Mouse (Mus musculus) hindbrain, embryonic 12.5 days (tissue): ENCODE data around the gene Dcun1d4. TPM values are rescaled to one million over a fixed set of nuclear protein-coding genes. Genes with fewer than 3 reads are reported as not detected.

ENCODE experiments used
- ATAC-seq: fragments of 200-750 bp; cut with Nextera tagmentation; 2 replicates; pipeline ENCODE4 v1.8.0; 2017; ENCODE audit warnings: moderate TSS enrichment; ENCODE audit not compliant: low FRiP score
- H3K27ac ChIP-seq: fragments of 300-500 bp; sonication (generic); 2 replicates; pipeline ENCODE4 v1.5.1; 2016; ENCODE audit warnings: mild to moderate bottlenecking
- H3K27me3 ChIP-seq: fragments of 300-500 bp; sonication (generic); 2 replicates; pipeline ENCODE4 v1.6.1; 2016; ENCODE audit warnings: mild to moderate bottlenecking
- H3K36me3 ChIP-seq: fragments of 300-500 bp; sonication (generic); 2 replicates; pipeline ENCODE4 v1.6.1; 2016; ENCODE audit warnings: mild to moderate bottlenecking
- H3K4me1 ChIP-seq: fragments of 300-500 bp; sonication (generic); 2 replicates; pipeline ENCODE4 v1.6.1; 2016
- H3K4me2 ChIP-seq: fragments of 300-500 bp; sonication (generic); replicated peaks from 2 replicates; pipeline ENCODE4 v1.6.1; 2016; ENCODE audit warnings: mild to moderate bottlenecking
- H3K4me3 ChIP-seq: fragments of 300-500 bp; sonication (generic); 2 replicates; pipeline ENCODE4 v1.5.1; 2016; ENCODE audit warnings: mild to moderate bottlenecking
- H3K9ac ChIP-seq: fragments of 300-500 bp; sonication (generic); 2 replicates; pipeline ENCODE4 v1.6.1; 2016; ENCODE audit warnings: mild to moderate bottlenecking, moderate library complexity
- H3K9me3 ChIP-seq: fragments of 300-500 bp; sonication (generic); replicated peaks from 2 replicates; pipeline ENCODE4 v1.6.1; 2016; ENCODE audit warnings: mild to moderate bottlenecking
- WGBS: fragments of 180-500 bp; shearing (Covaris S2); methylation state at CpG from one replicate; pipeline ENCODE4 v1.1.7; 2016; 5-methylcytosine and 5-hydroxymethylcytosine counted together
- polyA plus RNA-seq: library from polyadenylated mRNA; unstranded; fragments of >200 nt; fragmentation: Nextera tagmentation; extraction: Ambion mirVana; gene quantifications from 2 replicates; pipeline ENCODE4 v1.2.1, GENCODE M21; 2016

The Dcun1d4 gene
- polyA plus RNA-seq, 1 experiment from 2014 or later: 58.4 TPM

DNA sequence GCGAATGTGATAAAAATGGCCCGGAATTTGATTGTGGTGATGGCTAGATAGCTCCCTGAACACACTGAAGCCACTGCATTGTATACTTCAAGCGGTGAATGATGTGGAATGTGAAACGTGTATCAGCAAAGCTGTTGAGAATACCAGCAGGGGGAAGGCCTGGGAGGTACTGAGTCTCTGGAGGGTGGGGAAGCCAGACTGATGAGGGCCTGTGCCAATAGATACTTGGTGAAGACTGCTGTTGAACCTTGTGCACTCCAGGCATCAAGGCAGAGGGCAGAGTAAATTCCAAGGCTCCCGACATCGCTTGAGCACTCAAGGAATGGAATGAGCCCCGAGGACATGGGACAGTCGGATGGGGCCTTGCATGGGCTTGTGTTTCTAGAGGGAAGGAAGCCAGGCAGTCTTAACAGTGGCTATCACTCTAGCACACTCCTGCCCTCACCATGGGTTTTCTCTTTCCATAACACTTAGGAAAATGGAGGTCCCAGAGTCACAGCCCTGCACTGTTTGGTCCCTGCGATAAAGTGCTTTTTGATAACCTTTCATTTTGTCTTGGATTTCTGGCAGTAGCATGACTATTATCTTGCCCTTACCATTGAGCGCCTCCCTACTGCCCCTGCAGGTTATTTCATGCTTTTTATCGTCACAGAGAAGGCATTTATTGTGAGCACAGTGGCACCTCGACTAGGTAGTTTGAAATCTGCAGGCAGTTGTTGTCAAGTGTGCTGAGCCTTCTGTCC is 22.4 kb downstream of the Dcun1d4 start:
- H3K36me3 ChIP-seq: no peaks in the 10 kb centered on the region
- H3K9me3 ChIP-seq: no peaks in the 10 kb centered on the region
- no peak overlapping the region for H3K4me2 ChIP-seq
- 77% methylated on average over 12 of the region's 12 CpGs for WGBS
- no peak overlapping the region for H3K4me3 ChIP-seq
- no peak overlapping the region for H3K9ac ChIP-seq
- no peak for ATAC-seq
- H3K27me3 ChIP-seq: no peaks in the 10 kb centered on the region
- H3K27ac ChIP-seq: no peak overlapping the region
- H3K4me1 ChIP-seq: peaks cover 21% of the 10 kb centered on the region

DNA sequence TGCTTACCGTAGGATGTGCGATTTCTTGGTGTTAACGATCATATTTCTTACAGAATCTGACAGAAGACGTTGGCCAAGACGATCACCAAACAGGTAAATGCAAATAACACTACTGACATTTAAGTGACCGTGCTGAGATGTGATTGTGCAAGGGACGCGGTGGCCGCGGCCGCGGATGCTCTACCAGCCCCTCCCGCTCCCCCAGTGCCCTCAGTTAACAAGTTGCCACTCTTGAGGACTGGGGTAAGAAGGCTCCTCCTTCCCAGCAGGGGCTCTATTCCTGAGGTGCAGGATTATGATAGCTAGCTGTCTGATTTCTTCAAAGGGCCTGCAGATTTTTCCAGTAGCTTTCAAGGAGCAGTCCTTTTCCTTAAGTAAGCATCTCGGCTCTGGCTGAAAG is 30.3 kb downstream of the Dcun1d4 start:
- Histone ChIP-seq H3K4me1 (peaks cover 10% of the 10 kb centered on the region), H3K4me3 (no peak overlapping the region), H3K36me3 (peaks cover 27% of the 10 kb centered on the region), H3K9ac (no peak overlapping the region), H3K9me3 (no peaks in the 10 kb centered on the region), H3K27ac (no peak overlapping the region), H3K27me3 (no peaks in the 10 kb centered on the region), H3K4me2 (no peak overlapping the region)
- no peak for ATAC-seq
- WGBS: 89% methylated on average over 14 of the region's 14 CpGs

DNA sequence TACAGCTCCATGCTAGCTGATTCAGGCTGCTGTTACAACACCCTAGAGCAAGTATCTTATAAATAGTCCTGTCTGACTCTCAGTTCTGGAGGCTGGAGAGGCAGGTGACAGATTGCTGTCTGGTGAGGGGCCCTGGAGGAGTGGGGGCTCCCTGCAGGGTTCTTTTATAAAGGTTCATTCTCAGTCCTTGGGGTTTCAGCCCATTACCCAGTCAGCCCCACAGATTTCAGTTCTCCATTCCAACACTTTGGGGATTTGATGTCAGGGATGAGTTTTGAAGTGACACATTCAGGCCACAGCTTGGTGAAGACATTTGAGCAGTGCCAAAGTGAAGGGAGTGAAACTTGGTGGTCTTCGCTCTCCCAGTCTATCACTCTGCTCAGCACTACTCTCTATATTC is 31.4 kb downstream of the Dcun1d4 start:
- no peak overlapping the region for H3K27ac ChIP-seq
- WGBS: 89% methylated on average over 1 of the region's 1 CpGs
- no peak overlapping the region for H3K4me2 ChIP-seq
- peaks cover 34% of the 10 kb centered on the region for H3K36me3 ChIP-seq
- no peaks in the 10 kb centered on the region for H3K9me3 ChIP-seq
- H3K9ac ChIP-seq: no peak overlapping the region
- no peak overlapping the region for H3K4me3 ChIP-seq
- H3K4me1 ChIP-seq: peaks cover 6% of the 10 kb centered on the region; the same call in 1 of the 2 replicates
- H3K27me3 ChIP-seq: no peaks in the 10 kb centered on the region
- no peak for ATAC-seq

DNA sequence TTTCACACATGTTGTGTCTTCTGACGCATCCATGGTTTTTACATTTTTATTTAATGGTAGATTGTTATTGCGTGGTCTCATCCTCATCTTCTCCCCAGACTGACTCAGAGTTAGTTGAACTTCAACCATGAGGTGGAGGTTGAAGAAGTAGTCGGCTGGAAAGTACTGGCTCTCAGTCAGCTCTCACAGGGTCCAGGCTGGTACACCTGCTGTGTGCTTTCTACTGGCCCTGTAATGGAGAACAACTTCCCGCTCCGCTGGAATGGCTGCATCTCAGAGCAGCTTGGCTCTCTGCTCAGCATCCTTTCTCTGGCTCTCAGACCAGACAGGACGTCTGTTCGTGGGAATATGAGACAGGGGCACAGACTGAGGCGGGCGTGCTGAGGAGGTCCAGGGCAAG is 31.9 kb downstream of the Dcun1d4 start:
- Histone ChIP-seq H3K9me3 (no peaks in the 10 kb centered on the region), H3K9ac (no peak overlapping the region), H3K4me3 (no peak overlapping the region), H3K36me3 (peaks cover 38% of the 10 kb centered on the region), H3K27me3 (no peaks in the 10 kb centered on the region), H3K4me1 (peaks cover 6% of the 10 kb centered on the region; the same call in 1 of the 2 replicates), H3K27ac (no peak overlapping the region), H3K4me2 (no peak overlapping the region)
- ATAC-seq: no peak
- 86% methylated on average over 9 of the region's 9 CpGs for WGBS

DNA sequence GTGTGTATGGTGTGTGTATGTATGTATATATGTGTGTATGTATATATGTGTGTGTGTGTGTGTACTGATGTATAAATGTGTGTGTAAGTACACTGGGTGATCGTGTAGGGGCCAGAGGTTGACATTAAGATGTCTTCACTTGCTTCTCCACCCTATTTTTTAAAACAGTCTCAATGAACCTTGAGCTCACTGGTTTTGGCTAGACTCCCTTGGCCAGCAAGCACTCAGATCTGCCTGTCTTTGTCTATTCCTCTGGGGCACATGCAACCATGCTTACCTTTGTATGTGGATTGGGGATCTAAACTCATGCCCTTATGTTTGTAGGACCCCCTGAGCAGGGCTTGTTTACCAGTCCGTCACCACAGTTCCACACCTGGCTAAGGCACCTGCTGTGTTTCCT is 33.4 kb downstream of the Dcun1d4 start:
- H3K4me1 ChIP-seq: peaks cover 6% of the 10 kb centered on the region; the same call in 1 of the 2 replicates
- no peak overlapping the region for H3K4me3 ChIP-seq
- H3K36me3 ChIP-seq: peaks cover 44% of the 10 kb centered on the region
- ATAC-seq: no peak
- H3K27me3 ChIP-seq: no peaks in the 10 kb centered on the region
- H3K9me3 ChIP-seq: no peaks in the 10 kb centered on the region
- no peak overlapping the region for H3K4me2 ChIP-seq
- H3K9ac ChIP-seq: no peak overlapping the region
- no peak overlapping the region for H3K27ac ChIP-seq
- WGBS: 91% methylated on average over 2 of the region's 2 CpGs

DNA sequence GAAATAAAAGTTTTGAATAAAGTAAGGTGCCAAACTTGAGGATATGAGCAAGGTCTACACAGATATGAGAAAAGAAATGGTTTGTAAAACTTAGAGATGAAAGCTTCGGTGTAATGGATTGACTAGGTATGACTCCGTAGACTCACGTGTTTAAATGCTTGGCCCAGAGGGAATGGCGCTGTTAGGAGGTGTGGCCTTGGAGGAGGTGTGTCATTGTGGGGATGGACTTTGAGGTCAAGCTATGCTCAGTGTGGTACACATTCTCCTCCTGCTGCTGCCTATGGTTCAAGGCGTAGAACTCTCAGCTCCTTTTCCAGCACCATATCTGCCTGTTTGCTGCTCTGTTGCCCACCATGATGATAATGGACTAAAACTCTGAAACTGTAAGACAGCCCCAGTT is 36.5 kb downstream of the Dcun1d4 start:
- Histone ChIP-seq H3K27ac (no peak overlapping the region), H3K4me3 (no peak overlapping the region), H3K27me3 (no peaks in the 10 kb centered on the region), H3K36me3 (peaks cover 40% of the 10 kb centered on the region), H3K9ac (no peak overlapping the region), H3K9me3 (no peaks in the 10 kb centered on the region), H3K4me1 (no peaks in the 10 kb centered on the region), H3K4me2 (no peak overlapping the region)
- ATAC-seq: no peak
- 96% methylated on average over 5 of the region's 5 CpGs for WGBS

DNA sequence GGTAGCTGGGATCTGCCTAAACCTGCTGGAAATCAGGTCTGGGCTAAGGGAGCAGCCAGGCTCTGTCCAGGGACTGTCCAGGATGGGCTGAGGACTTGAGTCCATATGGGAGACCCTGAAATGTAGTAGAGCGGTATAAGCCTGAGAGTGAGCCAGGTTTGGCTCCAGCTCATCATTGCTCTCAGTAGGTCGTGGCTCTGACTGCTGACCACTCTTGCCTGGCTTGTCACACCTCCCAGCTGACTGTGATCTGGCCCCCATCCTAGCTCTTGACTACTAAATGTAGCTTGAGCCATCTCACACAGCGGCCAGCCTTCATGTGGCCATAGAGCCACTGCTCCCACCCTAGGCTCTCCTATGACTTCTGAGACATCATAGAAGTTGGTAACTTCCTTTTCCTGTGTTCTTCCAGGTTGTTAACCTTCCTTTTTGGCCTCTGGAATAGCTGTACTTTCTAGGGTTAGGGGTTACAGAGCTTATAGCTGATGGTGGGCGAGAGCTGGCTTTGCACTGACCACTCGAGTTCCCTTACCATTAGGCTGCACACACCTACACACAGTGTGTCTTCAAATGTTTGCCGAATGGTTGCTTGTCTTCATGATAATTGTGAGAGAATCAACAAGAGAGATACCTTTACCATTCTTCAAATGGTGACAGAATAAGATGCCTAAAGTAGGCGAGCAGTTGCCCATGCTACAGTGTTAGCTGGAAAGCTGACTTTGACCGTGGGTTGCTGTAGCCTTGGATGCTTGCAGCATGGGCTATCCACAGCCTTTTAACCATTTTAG is 37.8 kb downstream of the Dcun1d4 start:
- Histone ChIP-seq H3K27me3 (no peaks in the 10 kb centered on the region), H3K9me3 (no peaks in the 10 kb centered on the region), H3K4me2 (no peak overlapping the region), H3K9ac (no peak overlapping the region), H3K27ac (no peak overlapping the region), H3K4me1 (no peaks in the 10 kb centered on the region), H3K36me3 (peaks cover 33% of the 10 kb centered on the region), H3K4me3 (no peak overlapping the region)
- no peak for ATAC-seq
- WGBS: 94% methylated on average over 8 of the region's 8 CpGs

DNA sequence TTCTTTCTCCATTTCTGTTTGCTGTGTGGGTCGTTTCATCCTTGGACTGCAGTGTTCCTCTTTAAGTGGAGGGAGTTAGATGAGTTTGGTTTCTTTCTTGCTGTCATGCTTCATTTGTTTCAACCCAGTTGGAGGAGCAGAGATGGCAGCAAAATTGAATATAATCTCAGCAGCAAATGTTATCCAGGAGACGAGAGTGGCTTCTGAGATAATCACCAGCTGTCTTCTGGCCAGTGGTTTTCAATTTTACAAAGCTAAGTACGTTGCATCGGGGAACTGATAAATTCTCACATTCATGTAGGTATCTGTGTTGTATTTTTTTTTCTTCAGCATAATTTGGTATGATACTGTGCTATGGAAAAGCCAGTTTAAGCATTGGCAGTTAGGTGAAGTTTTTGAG is 40.0 kb downstream of the Dcun1d4 start:
- no peak for ATAC-seq
- no peaks in the 10 kb centered on the region for H3K9me3 ChIP-seq
- no peak overlapping the region for H3K27ac ChIP-seq
- 74% methylated on average over 4 of the region's 4 CpGs for WGBS
- no peak overlapping the region for H3K4me3 ChIP-seq
- H3K36me3 ChIP-seq: peaks cover 36% of the 10 kb centered on the region
- H3K4me2 ChIP-seq: no peak overlapping the region
- H3K27me3 ChIP-seq: no peaks in the 10 kb centered on the region
- H3K9ac ChIP-seq: no peak overlapping the region
- no peaks in the 10 kb centered on the region for H3K4me1 ChIP-seq

DNA sequence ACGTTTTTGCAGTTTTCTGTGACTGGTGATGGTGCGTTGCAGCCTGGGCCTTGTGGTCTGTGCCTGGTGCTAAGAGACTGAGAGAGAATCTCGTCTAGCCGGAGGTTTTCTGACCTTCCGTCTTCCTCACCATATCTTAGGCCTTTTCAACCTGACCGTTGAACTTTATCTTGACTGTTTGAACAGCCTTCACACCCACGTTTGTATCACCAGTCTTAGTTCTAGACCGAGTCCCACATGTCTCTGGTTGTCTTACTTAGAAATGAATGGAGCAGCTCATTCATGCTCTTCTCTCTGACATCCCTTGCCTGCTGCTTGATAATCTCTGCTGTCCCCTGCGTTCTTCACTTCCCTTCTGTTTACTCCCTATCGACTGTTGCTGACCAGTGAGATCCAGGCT is 42.4 kb downstream of the Dcun1d4 start:
- no peaks in the 10 kb centered on the region; the same call in 1 of the 2 replicates for H3K9me3 ChIP-seq
- H3K4me2 ChIP-seq: no peak overlapping the region
- no peak overlapping the region for H3K4me3 ChIP-seq
- H3K27ac ChIP-seq: no peak overlapping the region
- H3K4me1 ChIP-seq: no peaks in the 10 kb centered on the region
- H3K27me3 ChIP-seq: no peaks in the 10 kb centered on the region
- H3K9ac ChIP-seq: no peak overlapping the region
- WGBS: 84% methylated on average over 10 of the region's 10 CpGs
- peaks cover 31% of the 10 kb centered on the region for H3K36me3 ChIP-seq
- no peak for ATAC-seq

DNA sequence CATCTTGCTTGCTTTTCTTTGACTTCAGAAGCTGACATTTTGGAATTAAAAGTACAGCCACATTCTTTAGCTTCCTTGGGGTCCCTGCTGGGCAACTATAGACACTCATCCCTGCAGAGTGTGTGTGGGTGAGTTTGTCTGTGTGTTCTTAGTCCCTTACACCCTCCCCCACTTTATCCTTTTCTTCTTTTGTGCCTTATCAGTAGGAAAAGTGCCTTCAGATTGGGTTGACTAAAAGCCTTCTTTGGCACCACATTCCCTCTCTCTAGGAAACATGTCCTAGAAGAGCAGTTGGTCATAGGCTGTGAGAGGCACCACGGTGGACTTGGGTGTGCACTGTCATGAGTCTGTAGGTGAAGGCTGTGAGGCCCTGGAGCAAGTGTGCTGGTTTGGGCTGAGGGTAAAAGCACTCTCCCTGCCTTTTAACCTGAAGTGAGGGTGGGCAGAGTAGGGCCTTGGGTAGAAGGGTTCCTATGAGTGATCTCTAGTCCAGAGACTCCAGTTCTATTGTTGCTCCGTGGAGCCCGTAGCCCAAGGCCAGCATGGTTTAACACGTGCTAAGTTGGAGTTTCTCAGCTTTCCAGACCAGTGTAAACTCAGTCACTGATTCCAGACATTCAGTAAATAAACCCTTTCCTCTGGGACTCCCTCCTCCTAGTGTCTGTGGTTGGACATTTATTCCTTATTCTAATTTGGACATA is 43.6 kb downstream of the Dcun1d4 start:
- Histone ChIP-seq H3K4me2 (no peak overlapping the region), H3K27me3 (no peaks in the 10 kb centered on the region), H3K27ac (no peak overlapping the region), H3K9ac (no peak overlapping the region), H3K4me3 (no peak overlapping the region), H3K4me1 (no peaks in the 10 kb centered on the region), H3K9me3 (no peaks in the 10 kb centered on the region; the same call in 1 of the 2 replicates), H3K36me3 (peaks cover 40% of the 10 kb centered on the region)
- 63% methylated on average over 4 of the region's 4 CpGs for WGBS
- ATAC-seq: no peak

DNA sequence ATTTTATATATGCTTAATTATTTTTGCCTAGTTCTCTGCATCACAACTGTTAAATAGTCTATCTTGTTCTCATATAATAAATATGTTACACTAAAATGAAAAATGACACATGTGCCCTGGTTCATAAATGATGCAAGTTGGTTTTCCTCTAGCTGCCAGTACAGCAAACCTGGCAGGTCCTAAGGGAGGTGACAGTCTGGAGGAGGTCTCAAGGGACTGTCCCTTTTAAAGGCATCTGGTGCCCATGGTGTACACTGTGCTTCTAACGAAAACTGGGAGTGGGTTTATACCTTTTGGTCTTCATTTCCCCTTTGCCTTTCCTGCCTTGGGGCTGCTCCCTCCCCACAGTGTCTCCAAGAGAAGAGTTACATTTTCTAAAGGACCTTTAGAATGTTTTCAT is 51.4 kb downstream of the Dcun1d4 start:
- H3K27me3 ChIP-seq: no peaks in the 10 kb centered on the region
- H3K4me1 ChIP-seq: no peaks in the 10 kb centered on the region
- H3K9ac ChIP-seq: no peak overlapping the region
- H3K27ac ChIP-seq: no peak overlapping the region
- H3K36me3 ChIP-seq: peaks cover 61% of the 10 kb centered on the region
- H3K4me3 ChIP-seq: no peak overlapping the region
- no peak for ATAC-seq
- no peak overlapping the region for H3K4me2 ChIP-seq
- no peaks in the 10 kb centered on the region for H3K9me3 ChIP-seq
- WGBS: 81% methylated on average over 1 of the region's 1 CpGs

DNA sequence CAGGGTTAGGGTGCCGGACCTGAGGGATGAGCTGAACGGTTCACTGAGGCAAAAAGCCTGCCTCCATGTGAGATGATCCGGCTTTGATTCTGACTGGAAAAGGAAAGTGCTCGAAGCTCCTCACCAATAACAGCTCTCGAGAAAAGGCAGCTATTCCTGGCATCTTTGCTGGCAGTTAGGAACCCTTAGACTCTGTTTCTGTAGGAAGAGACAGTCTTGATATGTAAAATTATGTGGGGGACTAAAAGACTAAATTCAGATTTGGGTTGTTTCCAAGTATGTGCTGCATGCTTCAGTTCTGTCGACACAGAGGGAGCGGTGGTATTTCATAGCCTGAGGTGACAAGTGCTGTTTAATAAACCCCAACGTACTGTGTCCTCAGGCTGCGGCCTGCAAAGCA is 52.1 kb downstream of the Dcun1d4 start:
- Histone ChIP-seq H3K9ac (no peak overlapping the region), H3K36me3 (peaks cover 61% of the 10 kb centered on the region), H3K4me1 (no peaks in the 10 kb centered on the region), H3K9me3 (no peaks in the 10 kb centered on the region), H3K27ac (no peak overlapping the region), H3K27me3 (no peaks in the 10 kb centered on the region), H3K4me3 (no peak overlapping the region), H3K4me2 (no peak overlapping the region)
- no peak for ATAC-seq
- WGBS: 89% methylated on average over 9 of the region's 9 CpGs
